Mouse (Mus musculus) forebrain, embryonic 10.5 days (tissue): Measurements from ENCODE around the gene Mapkapk3. TPM values are rescaled to one million over a fixed set of nuclear protein-coding genes. Genes with fewer than 3 reads are reported as not detected.

ENCODE experiments used
- microRNA-seq: library from miRNA; unstranded; fragments of <30 nt; microRNA quantifications from one replicate; pipeline ENCODE4, GENCODE M21; 2017
- polyA plus RNA-seq: library from polyadenylated mRNA; unstranded; fragments of >200 nt; fragmentation: Nextera tagmentation; extraction: Ambion mirVana; gene quantifications from 2 replicates; pipeline ENCODE4 v1.2.1, GENCODE M21; 2016

The Mapkapk3 gene
- polyA plus RNA-seq, 1 experiment from 2014 or later: 5.9 TPM

Small RNA genes within 50 kb of the gene (microRNA-seq; reads per million reads assigned to microRNA genes)
- gene Gm22238: not detected

Other genes starting within 250 kb of the Mapkapk3 start
- 4.4 and 5.4 TPM in 2 replicates for gene Dock3, start 58.0 kb downstream of the Mapkapk3 start, polyA plus RNA-seq
- 7.2 and 7.6 TPM in 2 replicates for gene Cish, start 6.1 kb upstream of the Mapkapk3 start, polyA plus RNA-seq
- gene Hemk1, start 48.5 kb upstream of the Mapkapk3 start, polyA plus RNA-seq: 13.5 and 13.7 TPM in 2 replicates
- 1.0 and 1.6 TPM in 2 replicates for gene 6430571L13Rik, start 50.7 kb upstream of the Mapkapk3 start, polyA plus RNA-seq
- 1.0 and 1.2 TPM in 2 replicates for gene Cacna2d2, start 109.7 kb upstream of the Mapkapk3 start, polyA plus RNA-seq
- gene Tmem115, start 244.1 kb upstream of the Mapkapk3 start, polyA plus RNA-seq: 33.0 and 35.8 TPM in 2 replicates